ENCODE assay signal across 8 mouse cellular contexts in genomic region chr17:49429471-49430129, GRCm38 (mm10). TPM values are rescaled to one million over a fixed set of nuclear protein-coding genes. Genes with fewer than 3 reads are reported as not detected.
DNase-seq lines count a peak whose midpoint lies in the region; ATAC-seq and TF ChIP-seq lines count a peak whose summit lies in the region.

No protein-coding gene starts in this region.

- no peak for TF ChIP-seq RAD21 in MEL (IDR thresholded peaks at IDR 0.05; ENCODE audit: low read depth, low read length)

- no peak for TF ChIP-seq CTCF in kidney, postnatal 0 days (IDR thresholded peaks at IDR 0.05; ENCODE audit: low read depth)
- no peak for TF ChIP-seq CTCF in MEL (IDR thresholded peaks at IDR 0.05 in 2 of 3, conservative IDR thresholded peaks at IDR 0.05 in 1 of 3; ENCODE audit: control insufficient read depth in 1 of 3, insufficient read depth in 1 of 3, low read depth in 2 of 3, low read length in 3 of 3, poor library complexity in 1 of 3, severe bottlenecking in 1 of 3)

- TF ChIP-seq EP300 in MEL (IDR thresholded peaks at IDR 0.05; ENCODE audit: low read depth in 1 of 2, low read length in 2 of 2): no peak

- peaks cover 21% of the 10 kb centered on the region for H3K4me1 ChIP-seq in kidney, postnatal 0 days (replicated peaks; ENCODE audit: insufficient read depth, low read length)
- H3K4me1 ChIP-seq in MEL (ENCODE audit: control insufficient read depth in 1 of 2, insufficient read depth in 2 of 2, low read length in 2 of 2): peaks cover 8 to 29% of the 10 kb centered on the region in 2 experiments; a peak in 3 of 4 replicates
- H3K4me1 ChIP-seq in embryonic facial prominence, embryonic 13.5 days: peaks cover 33% of the 10 kb centered on the region
- peaks cover 33% of the 10 kb centered on the region for H3K4me1 ChIP-seq in limb, embryonic 13.5 days

- no peak for DNase-seq in kidney, postnatal 0 days (ENCODE audit: low spot score)
- DNase-seq in kidney, postnatal 36 days: no peak
- no peak for DNase-seq in MEL (ENCODE audit: low read depth, low spot score)
- no peak for DNase-seq in testis, postnatal 10 days (ENCODE audit: low spot score)
- DNase-seq in layer of hippocampus, postnatal 14 days (ENCODE audit: low spot score in 2 of 2): no peak

- H3K36me3 ChIP-seq in kidney, postnatal 0 days (ENCODE audit: insufficient read depth, low read length): no peaks in the 10 kb centered on the region; the same call in 1 of the 2 replicates
- H3K36me3 ChIP-seq in MEL (ENCODE audit: control insufficient read depth in 1 of 2, insufficient read depth in 2 of 2, low read length in 2 of 2): peaks cover 0 to 12% of the 10 kb centered on the region in 2 experiments; a peak in 2 of 4 replicates
- H3K36me3 ChIP-seq in embryonic facial prominence, embryonic 13.5 days: peaks cover 18% of the 10 kb centered on the region
- H3K36me3 ChIP-seq in limb, embryonic 13.5 days: peaks cover 17% of the 10 kb centered on the region

- H3K27ac ChIP-seq in kidney, postnatal 0 days: no peak overlapping the region
- H3K27ac ChIP-seq in MEL (ENCODE audit: control insufficient read depth, low read depth, low read length): peak overlapping the region; percentile 87
- no peak overlapping the region for H3K27ac ChIP-seq in embryonic facial prominence, embryonic 13.5 days
- no peak overlapping the region for H3K27ac ChIP-seq in limb, embryonic 13.5 days

- H3K79me2 ChIP-seq in MEL (ENCODE audit: control insufficient read depth, insufficient read depth, low read length, poor library complexity): peaks cover 5% of the 10 kb centered on the region

- 78% methylated on average over 6 of the region's 6 CpGs for WGBS in kidney, postnatal 0 days
- 87% methylated on average over 6 of the region's 6 CpGs for WGBS in embryonic facial prominence, embryonic 13.5 days
- 83% methylated on average over 6 of the region's 6 CpGs for WGBS in limb, embryonic 13.5 days

- H3K9ac ChIP-seq in kidney, postnatal 0 days (ENCODE audit: low read depth, low read length): 0 out of 2 replicates have a peak overlapping the region, but pooled peaks have one; percentile 23
- H3K9ac ChIP-seq in MEL (ENCODE audit: control insufficient read depth, low read depth, low read length, poor library complexity, severe bottlenecking): peak overlapping the region; percentile 97
- peak overlapping the region; percentile 96 for H3K9ac ChIP-seq in embryonic facial prominence, embryonic 13.5 days
- peak overlapping the region; percentile 93 for H3K9ac ChIP-seq in limb, embryonic 13.5 days

- ATAC-seq in kidney, postnatal 0 days (replicated peaks; ENCODE audit: low FRiP score, low read depth): no peak
- no peak for ATAC-seq in embryonic facial prominence, embryonic 13.5 days (ENCODE audit: insufficient number of reproducible peaks, insufficient read depth, low FRiP score, low TSS enrichment, low read depth)
- no peak for ATAC-seq in limb, embryonic 13.5 days (ENCODE audit: low FRiP score, low read depth)
- ATAC-seq in CD4-positive, CD25-positive, alpha-beta regulatory T cell, adult 4 months: no peak

- H3K27me3 ChIP-seq in kidney, postnatal 0 days (ENCODE audit: insufficient read depth, low read length): no peaks in the 10 kb centered on the region
- H3K27me3 ChIP-seq in MEL (ENCODE audit: control insufficient read depth in 1 of 2, insufficient read depth in 2 of 2, low read length in 2 of 2): no peaks in the 10 kb centered on the region
- no peaks in the 10 kb centered on the region for H3K27me3 ChIP-seq in embryonic facial prominence, embryonic 13.5 days
- no peaks in the 10 kb centered on the region for H3K27me3 ChIP-seq in limb, embryonic 13.5 days

- H3K9me3 ChIP-seq in kidney, postnatal 0 days (replicated peaks; ENCODE audit: low read length): no peaks in the 10 kb centered on the region
- H3K9me3 ChIP-seq in MEL (replicated peaks; ENCODE audit: insufficient read depth, low read length): no peaks in the 10 kb centered on the region
- no peaks in the 10 kb centered on the region for H3K9me3 ChIP-seq in embryonic facial prominence, embryonic 13.5 days
- H3K9me3 ChIP-seq in limb, embryonic 13.5 days: no peaks in the 10 kb centered on the region

- H3K4me2 ChIP-seq in kidney, postnatal 0 days (ENCODE audit: low read length): peak overlapping the region; percentile 96
- H3K4me2 ChIP-seq in embryonic facial prominence, embryonic 13.5 days: peak overlapping the region; percentile 86
- peak overlapping the region; percentile 90 for H3K4me2 ChIP-seq in limb, embryonic 13.5 days (replicated peaks)

- no peak for TF ChIP-seq POLR2A in MEL (IDR thresholded peaks at IDR 0.05; ENCODE audit: control insufficient read depth in 1 of 2, insufficient read depth in 1 of 2, low read depth in 1 of 2, low read length in 2 of 2, poor library complexity in 1 of 2)

- peak overlapping the region; percentile 89; the same call in 1 of the 2 replicates for H3K4me3 ChIP-seq in kidney, postnatal 0 days (replicated peaks; ENCODE audit: low read depth, low read length)
- peak overlapping the region; percentile 80 to 98 for H3K4me3 ChIP-seq in MEL (ENCODE audit: control insufficient read depth in 1 of 2, insufficient read depth in 1 of 2, low read depth in 2 of 2, low read length in 2 of 2)
- H3K4me3 ChIP-seq in embryonic facial prominence, embryonic 13.5 days: peak overlapping the region; percentile 81
- peak overlapping the region; percentile 76 for H3K4me3 ChIP-seq in limb, embryonic 13.5 days

TF ChIP-seq in MEL, 35 proteins besides CTCF, POLR2A, EP300 and RAD21:
- TF ChIP-seq RCOR1 (IDR thresholded peaks at IDR 0.05; ENCODE audit: low read depth, low read length): no peak
- TF ChIP-seq TBP (IDR thresholded peaks at IDR 0.05; ENCODE audit: low read depth, low read length): no peak
- no peak for TF ChIP-seq NRF1 (IDR thresholded peaks at IDR 0.05; ENCODE audit: insufficient read depth, low read depth, low read length, poor library complexity, severe bottlenecking)
- no peak for TF ChIP-seq UBTF (IDR thresholded peaks at IDR 0.05; ENCODE audit: borderline replicate concordance, insufficient read depth, low read depth, low read length)
- TF ChIP-seq SIN3A (IDR thresholded peaks at IDR 0.05; ENCODE audit: low read length): no peak
- no peak for TF ChIP-seq MYC (IDR thresholded peaks at IDR 0.05; ENCODE audit: low read depth, low read length)
- TF ChIP-seq E2F4 (IDR thresholded peaks at IDR 0.05; ENCODE audit: borderline replicate concordance, low read depth, low read length): no peak
- TF ChIP-seq JUND (IDR thresholded peaks at IDR 0.05; ENCODE audit: low read depth, low read length): no peak

RNA-seq across cellular contexts. Expression of gene Mocs1, which starts 1.4 kb away (rescaled TPM):
- polyA plus RNA-seq in kidney, postnatal 0 days (2015; fragmentation: Nextera tagmentation; extraction: Ambion mirVana): 5.7 and 7.2 TPM in 2 replicates
- 6.7 and 7.8 TPM in 2 replicates for total RNA-seq in MEL (2012; rRNA removed)
- 10 to 100 TPM in 1 of 2 experiments, not detected in 1; 24.6 TPM for polyA plus RNA-seq in MEL (2012; ENCODE audit: insufficient read depth in 1 of 2, insufficient read length in 2 of 2, low read depth in 1 of 2, low replicate concordance in 2 of 2, missing spikeins in 1 of 2)
- polyA plus RNA-seq in embryonic facial prominence, embryonic 13.5 days (2015; fragmentation: Nextera tagmentation; extraction: Ambion mirVana): 6.1 TPM in 2 replicates
- polyA plus RNA-seq in limb, embryonic 13.5 days (2015; fragmentation: Nextera tagmentation; extraction: Ambion mirVana): 5.4 and 5.5 TPM in 2 replicates
- 10 to 100 TPM; 12.4 to 13.7 TPM for polyA plus RNA-seq in CD4-positive, CD25-positive, alpha-beta regulatory T cell, adult 4 months (2017; shearing (Covaris generic))
- total RNA-seq in layer of hippocampus, postnatal 14 days (2021): 10 to 100 TPM; 14.5 to 18.9 TPM

Comparison
In these comparisons a context has a peak if more than half of its experiments do, and no peak if none do; other contexts are left out.
1. H3K9ac ChIP-seq: peak in every context shown above with its lines; median percentile 97 in MEL; 96 in embryonic facial prominence, embryonic 13.5 days; 93 in limb, embryonic 13.5 days; 23 in kidney, postnatal 0 days.